Mouse (Mus musculus) erythroblast, embryonic 14.5 days (primary cell): ENCODE results near the gene Hes7.

Source experiments
- GATA1 ChIP-seq: IDR thresholded peaks from 2 replicates; pipeline ENCODE4 v1.6.1; 2012; ENCODE audit warnings: low read length, inconsistent platforms, mixed read lengths
- TAL1 ChIP-seq: IDR thresholded peaks from 3 replicates; pipeline ENCODE4 v1.6.1; 2012; ENCODE audit warnings: low read length, inconsistent platforms, mixed read lengths

GRCm38 (mm10) chr11:69107676-69108075 lies 12.5 kb upstream of the Hes7 start:
- TF ChIP-seq GATA1 (no peak), TAL1 (no peak)
